Mouse (Mus musculus): ENCODE measurements at regions not wholly inside any gene's neighbourhood (a gene's known extent, or its start where the extent isn't known, plus 50 kb on each side); places are given as distances from the start of the nearest gene placed in this dataset.

DNA sequence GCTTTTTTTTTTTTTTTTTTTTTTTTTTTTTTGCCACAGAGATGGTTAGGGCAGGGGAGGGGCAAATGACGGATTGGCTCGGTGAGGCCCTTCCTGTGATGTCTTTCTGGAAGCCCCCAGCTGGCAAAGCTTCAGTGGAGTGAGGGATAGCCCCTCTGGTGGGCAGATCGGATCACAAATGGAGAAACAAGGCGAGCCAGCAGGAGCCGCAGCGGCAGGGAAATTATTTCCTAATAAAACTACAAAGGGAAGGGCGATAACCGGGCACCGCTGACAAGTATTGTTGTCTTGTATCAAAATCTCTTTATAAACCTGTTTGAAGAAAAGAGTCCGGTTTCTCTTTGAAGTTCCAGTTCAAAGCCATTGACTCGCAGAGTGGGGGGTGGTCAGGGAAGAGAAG lies 424.5 kb downstream of the Cd83 start:
- TF ChIP-seq CTCF (conservative IDR thresholded peaks at IDR 0.05; ENCODE audit: low read length): no peak
- TF ChIP-seq NANOG (IDR thresholded peaks at IDR 0.05; ENCODE audit: borderline replicate concordance, low read length): no peak
- no peak for TF ChIP-seq POU5F1 (IDR thresholded peaks at IDR 0.05; ENCODE audit: borderline replicate concordance, low read length)

All from E14TG2a.4 (cell line).